Mouse (Mus musculus) layer of hippocampus, adult 18-20 months (tissue): ENCODE data around the gene Ttc30b. TPM values are rescaled to one million over a fixed set of nuclear protein-coding genes. Genes with fewer than 3 reads are reported as not detected.
"Not testable (repeated sequence)": the region's sequence is repeated elsewhere in the genome, so short reads cannot be mapped to it uniquely, and the experiment has no call there.

Experiments used
- DNase-seq, 2 experiments: peaks; one replicate each; pipeline ENCODE4 v3.0.0; 2022; ENCODE audit warnings: low spot score in 2 of 2
- total RNA-seq, 2 experiments: library from RNA; stranded (reverse); gene quantifications; 2 replicates each; pipeline ENCODE4 v1.2.3; 2021

Ttc30b gene
- total RNA-seq, 2 experiments from 2014 or later: 13.3 to 14.6 TPM

GRCm38 (mm10) chr2:75953320-75953719 is 14.9 kb upstream of the Ttc30b start:
- DNase-seq: no peak

GRCm38 (mm10) chr2:75950685-75951084 is 12.3 kb upstream of the Ttc30b start:
- DNase-seq: no peak

GRCm38 (mm10) chr2:75937520-75938116 is 767 bp downstream of the Ttc30b start:
- DNase-seq: not testable (repeated sequence)

GRCm38 (mm10) chr2:75936685-75937084 is 1.7 kb downstream of the Ttc30b start:
- DNase-seq: not testable (repeated sequence)

GRCm38 (mm10) chr2:75933541-75933940 is 4.8 kb downstream of the Ttc30b start:
- no peak for DNase-seq

DNA sequence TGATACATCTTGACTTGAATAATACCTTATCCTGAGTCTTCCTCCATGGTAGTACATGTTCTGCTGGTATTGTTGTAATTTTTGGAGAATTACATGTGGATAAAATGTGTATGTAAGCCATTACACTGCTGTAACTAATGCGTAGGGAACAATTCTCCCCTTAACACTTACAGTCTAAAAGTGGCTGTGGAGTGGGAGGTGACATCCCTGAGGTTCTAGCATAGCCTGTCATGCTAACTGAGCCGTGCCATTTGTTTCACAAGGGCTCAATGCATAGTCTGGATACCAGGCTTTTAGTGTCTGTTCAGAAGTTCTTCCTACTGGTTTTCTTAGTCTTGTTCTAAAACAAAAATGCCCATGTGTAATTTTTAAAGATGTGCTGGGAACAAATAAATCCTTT is 7.4 kb downstream of the Ttc30b start:
- DNase-seq: no peak

DNA sequence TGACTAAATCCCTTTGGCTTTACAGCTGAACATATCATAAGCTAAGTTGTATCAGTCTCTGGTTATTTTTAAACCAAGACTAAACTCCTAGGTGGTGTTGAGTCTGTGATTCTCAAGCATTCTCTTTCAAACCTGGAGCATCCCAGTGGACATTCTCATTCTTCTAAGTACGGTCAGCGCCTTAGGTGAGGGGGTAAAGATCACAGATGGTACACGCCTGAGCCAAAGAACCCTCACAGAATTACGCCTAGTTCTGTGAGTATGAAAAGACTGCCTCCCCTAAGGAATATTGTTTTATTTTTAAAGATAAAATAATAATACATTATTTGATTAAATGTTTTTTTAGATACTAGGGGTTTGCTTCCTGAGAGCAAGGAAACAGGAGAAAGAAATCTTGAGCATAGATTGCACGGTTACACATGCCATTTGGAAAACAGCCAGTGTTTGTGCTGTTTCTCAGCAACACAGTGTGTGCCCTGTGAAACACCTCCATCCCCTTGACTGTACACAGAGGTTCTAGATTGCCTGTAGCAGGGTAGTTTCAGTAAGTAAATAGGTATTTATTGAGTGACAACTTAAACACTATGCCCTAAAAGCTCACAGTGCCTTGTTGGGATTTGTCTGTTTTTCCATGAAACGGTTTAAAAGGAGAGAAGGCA is 8.5 kb downstream of the Ttc30b start:
- no peak for DNase-seq

DNA sequence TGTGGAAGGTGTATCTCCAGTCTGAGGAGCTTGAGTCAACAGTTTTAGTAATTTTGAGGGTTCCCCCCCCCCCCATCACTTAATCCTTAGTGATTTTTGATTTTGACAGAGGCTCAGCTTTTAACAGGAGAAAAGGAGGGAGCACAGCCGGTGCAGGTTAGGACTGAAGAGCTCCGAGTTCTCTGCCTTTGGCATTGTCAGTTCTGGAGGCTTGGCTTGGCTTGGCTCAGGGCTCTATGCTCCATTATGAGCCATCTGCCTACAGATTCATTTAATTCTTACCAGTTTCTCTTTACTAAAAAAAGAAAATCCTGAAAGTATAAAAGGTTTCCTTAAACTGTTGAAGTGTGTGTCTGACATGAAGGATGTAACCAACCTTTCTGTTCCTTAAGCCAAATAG is 9.2 kb downstream of the Ttc30b start:
- DNase-seq: no peak

DNA sequence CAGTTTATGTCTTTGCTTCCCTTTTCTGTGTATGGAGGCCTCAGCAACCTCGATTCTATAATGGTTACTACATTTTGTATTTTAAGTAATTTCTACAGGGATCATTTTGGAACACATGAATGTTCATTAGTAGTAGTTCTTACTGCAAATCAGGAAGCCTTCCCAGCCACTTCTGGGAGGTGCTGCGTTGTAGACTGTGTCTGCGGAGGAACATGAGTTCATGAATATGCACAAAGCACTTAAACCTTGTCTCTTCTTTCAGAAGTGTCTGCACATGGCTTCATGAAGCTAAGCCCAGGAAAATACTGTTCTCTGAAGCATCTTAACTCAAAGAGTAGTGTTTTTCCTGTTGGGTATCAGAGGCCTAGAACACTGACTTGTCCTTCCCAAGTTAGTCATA is 10.4 kb downstream of the Ttc30b start:
- no peak for DNase-seq

DNA sequence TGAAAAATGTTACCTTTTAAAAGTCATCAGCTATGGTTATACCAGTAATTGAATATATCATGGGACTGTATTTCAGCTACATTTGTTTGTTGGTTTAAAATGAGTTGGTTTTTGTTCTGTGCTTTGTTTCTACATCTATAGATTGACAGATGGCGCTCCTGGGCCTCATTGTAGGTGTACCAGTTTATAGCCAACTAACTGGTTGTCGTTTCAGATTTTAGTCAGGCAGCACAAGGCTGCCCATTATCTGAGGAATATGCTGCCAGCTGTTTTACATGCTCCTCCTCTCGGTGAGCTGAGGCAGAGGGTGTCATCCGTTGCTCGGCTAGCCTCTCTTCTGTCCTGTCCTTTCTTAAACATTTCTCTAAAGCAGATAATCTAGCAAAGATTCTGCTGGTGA is 12.3 kb downstream of the Ttc30b start:
- no peak for DNase-seq

GRCm38 (mm10) chr2:75923807-75924340 is 14.5 kb downstream of the Ttc30b start:
- no peak for DNase-seq

DNA sequence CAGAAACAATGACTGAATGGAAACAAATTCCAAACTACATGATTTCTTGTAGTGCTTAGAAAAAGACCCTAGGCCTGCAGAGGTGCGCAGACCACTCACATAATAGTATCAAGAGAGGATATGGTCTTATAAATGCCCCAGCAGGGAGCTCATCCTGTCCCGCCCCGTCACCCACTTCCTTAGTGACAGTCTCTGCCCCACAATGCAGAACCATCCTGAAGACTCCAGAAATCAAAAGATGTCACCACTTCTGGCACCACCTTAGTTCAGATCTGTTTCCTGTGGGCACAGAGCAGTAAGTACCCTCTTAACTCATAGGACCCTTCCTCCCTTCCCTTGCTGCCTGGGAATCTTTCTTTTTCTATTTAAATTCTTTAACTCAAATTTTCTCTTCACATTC is 23.3 kb downstream of the Ttc30b start:
- DNase-seq: no peak

DNA sequence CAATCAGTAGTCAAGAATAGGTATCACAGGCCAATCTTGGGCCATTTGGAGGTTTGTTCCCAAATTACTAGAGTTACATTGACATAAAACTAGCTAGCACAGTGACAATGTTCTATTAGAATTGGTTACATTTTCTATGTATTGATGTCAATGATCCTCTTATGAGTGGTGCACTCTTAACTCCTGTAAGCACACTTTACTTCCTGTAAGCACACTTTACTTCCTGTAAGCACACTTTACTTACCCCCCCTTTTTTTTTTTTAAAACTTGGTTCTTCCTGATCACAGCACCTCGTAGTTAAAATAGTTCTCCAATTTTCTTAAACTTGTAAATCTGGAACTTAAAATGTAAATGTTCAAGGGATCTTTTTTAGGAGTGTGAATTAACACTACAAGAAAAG is 31.2 kb downstream of the Ttc30b start:
- DNase-seq: no peak

DNA sequence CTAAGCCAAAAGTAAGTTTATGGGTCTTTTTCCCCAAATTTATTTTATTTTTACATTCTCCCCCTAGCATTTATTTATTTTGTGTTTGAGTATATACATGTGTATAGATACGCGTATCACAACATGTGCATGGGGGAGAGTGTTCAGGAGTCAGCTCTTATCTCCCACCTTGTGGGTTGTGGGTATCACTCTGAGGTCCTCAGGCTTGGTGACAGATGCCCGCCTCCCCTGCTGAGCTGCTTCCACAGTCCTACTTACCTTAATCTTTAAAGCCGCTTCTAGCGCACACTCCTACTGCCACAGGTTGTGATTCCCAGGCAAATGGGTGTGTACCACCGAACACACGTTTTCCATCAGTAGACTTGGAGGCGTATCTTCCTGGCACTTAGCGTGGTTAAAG is 36.5 kb downstream of the Ttc30b start:
- no peak for DNase-seq

DNA sequence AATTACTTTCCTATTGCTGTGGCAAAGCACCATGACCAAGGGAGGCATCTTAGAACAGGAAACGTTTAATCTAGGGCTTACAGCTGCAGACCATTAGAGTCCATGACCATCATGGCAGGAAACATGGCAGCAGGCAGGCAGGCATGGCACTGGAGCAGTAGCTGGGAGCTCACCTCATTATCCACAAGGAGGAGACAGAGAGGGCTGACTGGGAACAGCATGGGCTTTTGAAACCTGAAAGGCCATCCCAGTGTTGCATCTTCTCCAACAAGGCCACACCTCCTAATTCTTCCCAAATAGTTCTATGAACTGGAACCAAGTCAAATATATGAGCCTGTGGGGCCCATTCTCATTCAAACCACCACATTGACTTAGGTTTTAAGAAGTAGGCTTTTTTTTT is 38.1 kb downstream of the Ttc30b start:
- DNase-seq: no peak

DNA sequence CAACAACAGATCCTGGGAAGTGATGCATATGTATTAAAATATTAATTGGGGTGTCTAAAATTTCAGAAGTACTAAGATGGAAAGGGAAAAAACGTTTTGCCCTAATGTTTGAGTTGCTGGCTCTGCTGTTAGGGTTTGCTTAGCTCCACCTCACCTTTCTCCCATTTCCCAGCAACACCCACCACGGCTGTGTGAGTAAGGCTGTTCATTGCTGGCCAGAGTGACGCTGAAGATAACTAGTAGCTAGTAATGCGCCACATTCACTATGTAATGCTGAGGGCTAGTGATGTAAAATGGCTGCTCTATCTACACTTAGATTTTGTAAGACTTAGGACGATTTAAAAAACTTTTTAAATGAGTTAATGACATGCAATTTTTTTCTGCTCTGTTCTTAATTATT is 42.7 kb downstream of the Ttc30b start:
- DNase-seq: no peak

DNA sequence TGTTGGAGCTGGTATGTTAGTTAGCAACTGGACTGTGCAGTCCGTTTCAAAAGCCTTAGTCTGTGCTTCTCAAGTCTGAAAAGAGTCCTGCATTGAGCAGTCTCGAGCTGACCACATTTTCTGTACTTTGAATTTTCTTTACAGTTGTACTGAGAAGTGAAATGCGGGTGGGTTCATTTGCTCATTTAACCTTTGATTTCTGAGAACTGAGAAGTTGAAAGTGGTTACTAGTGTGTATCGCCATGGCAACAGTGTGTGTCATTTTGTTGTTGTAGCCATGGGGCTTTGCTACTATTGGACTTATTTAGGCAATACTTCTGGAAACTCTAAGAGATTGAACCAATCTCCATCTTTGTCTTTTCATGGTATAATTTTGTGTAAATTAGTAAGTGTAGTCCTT is 46.4 kb downstream of the Ttc30b start:
- no peak for DNase-seq

Other genes starting within 250 kb of the Ttc30b start
- gene Nfe2l2, start 233.9 kb downstream of the Ttc30b start, total RNA-seq: 10 to 100 TPM; 14.5 to 16.3 TPM
- 10 to 100 TPM; 33.5 to 36.3 TPM for gene Agps, start 106.4 kb downstream of the Ttc30b start, total RNA-seq
- under 1 TPM in 1 of 2 experiments, not detected in 1; 0.35 TPM for gene Ttc30a2, start 39.6 kb upstream of the Ttc30b start, total RNA-seq
- gene Ttc30a1, start 43.4 kb upstream of the Ttc30b start, total RNA-seq: 1 to 10 TPM; 2.8 to 3.5 TPM